Mouse (Mus musculus): ENCODE results near the gene Alyref. TPM values are rescaled to one million over a fixed set of nuclear protein-coding genes. Genes with fewer than 3 reads are reported as not detected.

The Alyref gene
- polyA plus RNA-seq, 1 experiment from 2014 or later: 333 TPM

DNA sequence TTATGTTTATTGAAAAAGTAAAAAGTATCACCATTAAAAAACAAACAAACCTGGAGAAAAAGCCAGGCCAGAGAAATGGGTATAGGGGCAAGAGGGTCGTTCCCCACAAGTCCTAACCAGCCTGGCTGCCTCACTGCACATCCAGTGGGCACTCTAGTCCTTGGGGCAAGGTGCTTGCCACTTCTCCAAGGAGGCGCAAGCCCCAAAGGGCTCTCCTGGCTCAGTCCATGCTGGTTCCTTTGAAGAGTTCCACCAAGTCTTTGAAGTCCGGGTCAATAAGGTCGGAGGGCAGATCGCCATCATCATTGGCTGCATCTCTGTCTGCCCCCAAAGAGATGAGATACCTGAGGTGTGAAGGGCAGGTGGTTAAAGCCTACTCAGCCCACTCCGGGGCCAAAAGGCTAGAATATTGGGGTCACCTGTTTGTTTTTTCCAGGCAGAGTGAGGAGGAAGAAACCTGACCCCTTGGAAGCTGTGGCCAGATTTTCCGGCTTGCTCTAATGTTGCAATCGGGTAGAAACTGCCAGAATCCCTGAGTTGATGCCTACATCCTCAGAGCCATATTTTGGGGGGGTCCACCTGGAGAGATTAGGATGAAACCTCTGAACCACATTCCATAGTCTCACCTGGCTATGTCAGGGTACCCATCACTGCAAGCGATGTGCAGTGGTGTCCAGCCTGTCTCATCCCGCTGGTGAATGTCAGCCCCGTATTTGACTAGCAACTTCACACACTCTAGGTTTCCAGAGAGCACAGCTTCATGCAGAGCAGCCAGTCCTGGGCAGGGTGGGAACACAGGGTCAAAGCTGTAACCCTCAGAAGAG, 48.0 kb downstream of the Alyref start:
- no peaks in the 10 kb centered on the region for H3K27me3 ChIP-seq (ENCODE audit: control insufficient read depth, insufficient read depth, low read length)
- H3K36me3 ChIP-seq (ENCODE audit: control insufficient read depth, insufficient read depth, low read length): no peaks in the 10 kb centered on the region
- peak overlapping the region; percentile 97 for H3K4me2 ChIP-seq
- peak overlapping the region; percentile 96 for H3K27ac ChIP-seq (ENCODE audit: low read depth, low read length)
- peak overlapping the region; percentile 95 for H3K4me3 ChIP-seq (ENCODE audit: low read depth, low read length)
- peaks cover 24% of the 10 kb centered on the region for H3K4me1 ChIP-seq (ENCODE audit: control insufficient read depth, insufficient read depth, low read length)
- H3K9me3 ChIP-seq (replicated peaks; ENCODE audit: control insufficient read depth, low read length): no peaks in the 10 kb centered on the region
- no peak for ATAC-seq (replicated peaks; ENCODE audit: insufficient number of reproducible peaks, low FRiP score, low TSS enrichment)
- WGBS (ENCODE audit: insufficient replicate concordance): 68% methylated on average over 11 of the region's 11 CpGs
- peak overlapping the region; percentile 99 for H3K9ac ChIP-seq (ENCODE audit: low read depth, low read length)

DNA sequence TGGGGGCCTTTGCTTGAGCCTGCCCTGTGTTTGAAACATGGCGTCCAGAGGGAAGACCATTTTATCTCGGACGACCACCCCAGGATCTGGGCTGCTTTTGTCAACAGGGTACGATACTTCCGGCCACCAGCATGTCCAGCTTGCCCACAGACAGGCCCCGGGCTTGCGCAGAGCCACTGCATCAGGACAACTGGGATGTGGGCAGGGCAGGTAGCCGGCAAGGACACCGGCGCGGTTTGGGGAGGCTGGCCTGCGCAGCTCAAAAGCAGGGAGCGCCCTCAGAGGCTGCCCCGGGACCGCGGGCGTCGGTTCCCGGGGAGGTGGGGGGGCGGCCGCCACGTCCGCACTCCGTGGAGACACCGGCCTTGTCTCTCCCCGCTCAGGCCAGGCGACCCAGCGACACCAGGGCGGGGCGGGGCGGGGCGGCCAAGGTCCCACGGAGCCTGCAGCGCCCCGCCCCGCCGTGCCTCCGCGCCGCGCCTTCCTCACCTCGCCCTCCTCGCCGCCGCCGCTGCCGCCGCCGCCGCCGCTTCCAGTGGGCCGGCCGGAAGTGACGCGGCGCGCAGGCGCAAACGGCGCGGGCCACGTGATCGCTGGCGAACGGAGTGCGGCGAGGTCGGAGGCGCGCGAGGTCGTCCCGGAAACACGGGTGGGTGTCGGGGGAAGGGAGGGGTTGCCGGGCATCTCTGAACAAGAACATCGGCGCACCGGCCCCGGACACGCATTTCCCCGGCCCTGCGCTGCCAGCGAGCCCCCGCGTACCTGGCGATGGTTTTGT, 48.8 kb downstream of the Alyref start, which contains the start of gene Mcrip1:
Gene Mcrip1 (minus strand): TSS at position 560 of the 778 bp plus-strand sequence.
- ATAC-seq (replicated peaks; ENCODE audit: insufficient number of reproducible peaks, low FRiP score, low TSS enrichment): peak; percentile 82
- peak within 1 kb of the TSS; percentile 99 for H3K9ac ChIP-seq (ENCODE audit: low read depth, low read length)
- peak within 1 kb of the TSS; percentile 96 for H3K27ac ChIP-seq (ENCODE audit: low read depth, low read length)
- no peaks in the 10 kb centered on the region for H3K27me3 ChIP-seq (ENCODE audit: control insufficient read depth, insufficient read depth, low read length)
- H3K4me1 ChIP-seq (ENCODE audit: control insufficient read depth, insufficient read depth, low read length): peaks cover 21% of the 10 kb centered on the region
- H3K4me2 ChIP-seq: peak within 1 kb of the TSS; percentile 97
- H3K9me3 ChIP-seq (replicated peaks; ENCODE audit: control insufficient read depth, low read length): no peaks in the 10 kb centered on the region
- peaks cover 4% of the 10 kb centered on the region; the same call in 1 of the 2 replicates for H3K36me3 ChIP-seq (ENCODE audit: control insufficient read depth, insufficient read depth, low read length)
- peak within 1 kb of the TSS; percentile 95 for H3K4me3 ChIP-seq (ENCODE audit: low read depth, low read length)
- WGBS (ENCODE audit: insufficient replicate concordance): under 1% methylated on average over 69 of the region's 87 CpGs

DNA sequence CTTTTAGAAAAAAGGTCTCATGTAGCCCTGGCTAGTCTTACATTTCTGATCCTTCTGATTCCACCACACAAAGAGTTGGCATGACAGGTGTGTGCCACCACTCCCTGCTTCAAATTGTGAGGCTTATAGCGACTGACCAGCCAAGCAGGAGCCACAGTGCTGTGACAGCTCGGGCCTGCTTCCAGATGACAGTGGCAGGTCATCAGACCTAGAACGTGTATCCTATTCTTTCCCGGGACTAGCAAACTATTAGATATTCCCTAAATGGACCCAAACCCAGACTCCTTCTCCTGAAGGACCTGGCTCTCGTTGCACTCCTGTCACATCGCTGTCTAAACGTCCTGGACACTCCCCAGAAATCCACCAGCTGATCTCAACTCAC, 49.4 kb downstream of the Alyref start:
- Histone ChIP-seq H3K9me3 (replicated peaks; ENCODE audit: control insufficient read depth, low read length) (no peaks in the 10 kb centered on the region), H3K9ac (ENCODE audit: low read depth, low read length) (peak overlapping the region; percentile 99), H3K36me3 (ENCODE audit: control insufficient read depth, insufficient read depth, low read length) (peaks cover 4% of the 10 kb centered on the region; the same call in 1 of the 2 replicates), H3K4me3 (ENCODE audit: low read depth, low read length) (peak overlapping the region; percentile 95), H3K4me1 (ENCODE audit: control insufficient read depth, insufficient read depth, low read length) (peaks cover 21% of the 10 kb centered on the region), H3K27ac (ENCODE audit: low read depth, low read length) (peak overlapping the region; percentile 96), H3K27me3 (ENCODE audit: control insufficient read depth, insufficient read depth, low read length) (no peaks in the 10 kb centered on the region), H3K4me2 (peak overlapping the region; percentile 97)
- 20% methylated on average over 7 of the region's 7 CpGs for WGBS (ENCODE audit: insufficient replicate concordance)
- no peak for ATAC-seq (replicated peaks; ENCODE audit: insufficient number of reproducible peaks, low FRiP score, low TSS enrichment)

DNA sequence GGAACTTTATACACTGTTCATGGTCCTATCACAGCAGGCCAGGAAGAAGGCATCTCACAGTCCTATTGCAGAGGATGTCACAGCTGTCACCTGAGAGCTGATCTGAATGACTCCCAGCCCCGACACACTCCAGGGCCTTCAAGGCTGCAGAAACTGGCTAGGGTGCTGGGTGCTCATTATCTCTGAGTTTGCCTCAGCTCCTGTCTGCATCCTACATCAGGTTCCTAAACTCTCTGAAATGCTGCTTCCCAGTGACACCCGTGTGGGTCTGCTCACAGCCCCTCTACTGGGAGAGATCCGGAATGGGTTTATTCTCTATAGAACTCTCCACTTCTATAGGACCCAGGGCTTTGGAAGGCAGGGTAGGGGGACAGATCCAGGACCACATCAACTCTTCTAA, 50.0 kb downstream of the Alyref start:
- H3K9me3 ChIP-seq (replicated peaks; ENCODE audit: control insufficient read depth, low read length): no peaks in the 10 kb centered on the region
- H3K4me1 ChIP-seq (ENCODE audit: control insufficient read depth, insufficient read depth, low read length): peaks cover 21% of the 10 kb centered on the region
- no peaks in the 10 kb centered on the region for H3K27me3 ChIP-seq (ENCODE audit: control insufficient read depth, insufficient read depth, low read length)
- H3K36me3 ChIP-seq (ENCODE audit: control insufficient read depth, insufficient read depth, low read length): peaks cover 6% of the 10 kb centered on the region
- 85% methylated on average over 3 of the region's 3 CpGs for WGBS (ENCODE audit: insufficient replicate concordance)
- peak overlapping the region; percentile 95 for H3K4me3 ChIP-seq (ENCODE audit: low read depth, low read length)
- peak overlapping the region; percentile 97 for H3K4me2 ChIP-seq
- peak overlapping the region; percentile 99 for H3K9ac ChIP-seq (ENCODE audit: low read depth, low read length)
- H3K27ac ChIP-seq (ENCODE audit: low read depth, low read length): 0 out of 2 replicates have a peak overlapping the region, but pooled peaks have one; percentile 7
- ATAC-seq (replicated peaks; ENCODE audit: insufficient number of reproducible peaks, low FRiP score, low TSS enrichment): no peak

DNA sequence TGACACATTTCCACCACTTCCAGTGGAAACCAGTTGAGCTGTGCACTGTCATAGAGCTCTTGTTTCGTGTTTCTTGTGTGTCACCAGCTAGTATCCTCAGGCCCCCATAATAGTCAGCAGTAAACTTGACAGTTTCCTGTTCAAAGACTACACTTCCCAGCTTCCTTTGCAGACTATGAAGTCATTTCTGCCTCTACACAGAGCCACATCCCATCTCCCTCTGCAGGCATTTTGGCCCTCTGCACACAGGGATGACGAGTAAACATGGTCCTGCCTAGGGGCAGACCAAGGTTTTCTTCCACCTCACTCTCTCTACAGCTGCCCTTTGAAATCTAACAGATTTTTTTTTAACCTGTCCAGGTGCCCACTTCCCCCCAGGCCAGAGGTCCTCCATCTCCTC, 50.7 kb downstream of the Alyref start:
- Histone ChIP-seq H3K27ac (ENCODE audit: low read depth, low read length) (no peak overlapping the region), H3K4me2 (no peak overlapping the region), H3K27me3 (ENCODE audit: control insufficient read depth, insufficient read depth, low read length) (no peaks in the 10 kb centered on the region), H3K9me3 (replicated peaks; ENCODE audit: control insufficient read depth, low read length) (no peaks in the 10 kb centered on the region), H3K36me3 (ENCODE audit: control insufficient read depth, insufficient read depth, low read length) (peaks cover 12% of the 10 kb centered on the region), H3K4me1 (ENCODE audit: control insufficient read depth, insufficient read depth, low read length) (peaks cover 21% of the 10 kb centered on the region), H3K9ac (ENCODE audit: low read depth, low read length) (no peak overlapping the region), H3K4me3 (ENCODE audit: low read depth, low read length) (no peak overlapping the region)
- WGBS (ENCODE audit: insufficient replicate concordance): 57% methylated on average over 2 of the region's 2 CpGs
- no peak for ATAC-seq (replicated peaks; ENCODE audit: insufficient number of reproducible peaks, low FRiP score, low TSS enrichment)

DNA sequence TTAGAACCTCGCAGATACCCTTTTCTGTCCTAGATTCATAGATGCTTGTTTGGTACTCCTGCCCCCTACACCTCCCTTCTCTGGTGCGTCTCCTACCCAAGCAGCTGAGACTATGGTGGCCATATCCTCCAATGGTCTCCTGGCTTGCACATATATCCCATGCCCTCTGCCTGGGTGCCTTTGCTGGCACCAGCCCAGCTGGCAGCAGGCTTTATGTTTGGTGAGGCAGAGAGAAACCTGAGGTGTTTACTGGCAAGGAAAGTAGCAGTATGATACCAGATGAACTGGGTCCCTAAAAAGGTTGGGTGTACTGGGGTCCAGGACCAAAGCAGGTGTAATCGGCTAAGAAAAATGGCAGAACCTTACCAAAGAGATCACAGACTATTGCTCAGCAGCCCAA, 52.2 kb downstream of the Alyref start:
- ATAC-seq (replicated peaks; ENCODE audit: insufficient number of reproducible peaks, low FRiP score, low TSS enrichment): no peak
- Histone ChIP-seq H3K4me2 (no peak overlapping the region), H3K9me3 (replicated peaks; ENCODE audit: control insufficient read depth, low read length) (no peaks in the 10 kb centered on the region), H3K27me3 (ENCODE audit: control insufficient read depth, insufficient read depth, low read length) (no peaks in the 10 kb centered on the region), H3K36me3 (ENCODE audit: control insufficient read depth, insufficient read depth, low read length) (peaks cover 12% of the 10 kb centered on the region), H3K4me3 (ENCODE audit: low read depth, low read length) (no peak overlapping the region), H3K4me1 (ENCODE audit: control insufficient read depth, insufficient read depth, low read length) (peaks cover 24% of the 10 kb centered on the region), H3K27ac (ENCODE audit: low read depth, low read length) (no peak overlapping the region), H3K9ac (ENCODE audit: low read depth, low read length) (no peak overlapping the region)
- 84% methylated on average over 3 of the region's 3 CpGs for WGBS (ENCODE audit: insufficient replicate concordance)

DNA sequence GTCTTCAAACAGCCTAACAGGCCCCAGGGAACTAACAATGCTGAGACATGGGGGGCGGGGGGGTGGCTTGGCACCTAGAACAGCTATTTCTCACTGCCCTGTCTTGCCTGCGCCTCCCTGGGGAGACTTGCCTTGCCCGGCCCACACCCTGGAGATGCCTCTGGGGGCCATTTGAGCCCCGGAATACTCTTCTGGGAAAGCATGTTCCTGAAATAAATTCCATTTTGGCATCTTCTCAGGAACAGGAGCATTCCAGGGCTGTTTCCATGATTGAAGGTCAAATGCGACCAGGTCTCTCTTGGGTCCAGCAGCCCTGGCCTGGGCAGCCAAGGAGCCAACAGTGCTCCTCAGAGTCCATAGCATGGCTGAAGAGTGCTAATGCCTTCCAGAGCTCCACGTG, 55.8 kb downstream of the Alyref start:
- Histone ChIP-seq H3K36me3 (ENCODE audit: control insufficient read depth, insufficient read depth, low read length) (peaks cover 12% of the 10 kb centered on the region), H3K4me3 (ENCODE audit: low read depth, low read length) (no peak overlapping the region), H3K27ac (ENCODE audit: low read depth, low read length) (no peak overlapping the region), H3K4me1 (ENCODE audit: control insufficient read depth, insufficient read depth, low read length) (peaks cover 19% of the 10 kb centered on the region), H3K9me3 (replicated peaks; ENCODE audit: control insufficient read depth, low read length) (no peaks in the 10 kb centered on the region), H3K27me3 (ENCODE audit: control insufficient read depth, insufficient read depth, low read length) (no peaks in the 10 kb centered on the region), H3K4me2 (no peak overlapping the region), H3K9ac (ENCODE audit: low read depth, low read length) (no peak overlapping the region)
- WGBS (ENCODE audit: insufficient replicate concordance): 82% methylated on average over 6 of the region's 6 CpGs
- no peak for ATAC-seq (replicated peaks; ENCODE audit: insufficient number of reproducible peaks, low FRiP score, low TSS enrichment)
